12 mouse cellular contexts compared by ENCODE assay signal in the genomic region with DNA sequence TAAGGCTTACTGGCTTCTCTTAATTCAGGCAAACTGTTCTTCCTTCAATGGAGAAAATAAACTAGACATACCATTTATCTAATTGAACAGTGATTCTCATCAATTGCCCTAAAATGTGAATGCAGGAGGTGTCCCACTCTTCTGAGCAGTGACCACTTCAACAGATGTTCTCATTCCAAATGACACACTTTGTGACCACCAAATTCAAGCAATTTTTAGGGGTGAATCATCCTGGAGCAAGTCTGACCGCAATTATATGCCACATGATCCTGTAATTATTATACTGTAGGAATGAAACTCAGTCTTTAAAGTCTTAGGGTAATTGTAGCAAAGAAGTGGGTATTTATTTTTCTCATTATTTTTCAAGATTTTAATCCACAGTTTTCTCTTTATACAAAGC. TPM values are rescaled to one million over a fixed set of nuclear protein-coding genes. Genes with fewer than 3 reads are reported as not detected.
DNase-seq lines count a peak whose midpoint lies in the region; ATAC-seq lines count a peak whose summit lies in the region.
"Had no signal": no experiment of that assay in that cellular context is flagged by ENCODE, and none has a peak within 500 bp of the region (broad histone marks: within the 10 kb centered on the region; RNA-seq: fewer than 3 reads in every experiment).

No protein-coding gene starts in this region.

- DNase-seq in heart, postnatal 36 days, result no peak
- no peak for DNase-seq in lung, postnatal 10 days
- no peak for DNase-seq in gastrocnemius, postnatal 36 days
- DNase-seq: cerebellum, postnatal 10 days had no signal

- H3K4me3 ChIP-seq in heart, embryonic 14.5 days (ENCODE audit: control insufficient read depth in 1 of 2, insufficient read depth in 1 of 2, low read depth in 1 of 2, low read length in 2 of 2), result peak overlapping the region; percentile 18 to 49; a peak in 2 of 4 replicates
- peak overlapping the region; percentile 60 for H3K4me3 ChIP-seq in lung, embryonic 16.5 days (ENCODE audit: low read length)
- H3K4me3 ChIP-seq in intestine, embryonic 15.5 days (replicated peaks), result peak overlapping the region; percentile 11; the same call in 1 of the 2 replicates
- peak overlapping the region; percentile 46 for H3K4me3 ChIP-seq in stomach, embryonic 15.5 days (replicated peaks)
- H3K4me3 ChIP-seq: left cerebral cortex, adult 2 months had no signal

- intact Hi-C loops in heart, postnatal 36 days (cut with DNase I), result loop anchor here (2.0 kb wide), 1 partner anchor 53 kb away; no protein-coding TSS in a partner anchor
- intact Hi-C loops in gastrocnemius, postnatal 36 days (cut with DNase I), result loop anchor here (5.0 kb wide), 1 partner anchor 90 kb away; no protein-coding TSS in a partner anchor

- H3K4me2 ChIP-seq in heart, embryonic 14.5 days (ENCODE audit: low read length), result peak overlapping the region; percentile 91
- peak overlapping the region; percentile 76 for H3K4me2 ChIP-seq in lung, embryonic 16.5 days (ENCODE audit: low read depth, low read length)
- peak overlapping the region; percentile 73 for H3K4me2 ChIP-seq in intestine, embryonic 15.5 days (replicated peaks)
- H3K4me2 ChIP-seq in stomach, embryonic 15.5 days, result peak overlapping the region; percentile 72

- 85% methylated on average over 1 of the region's 1 CpGs for WGBS in heart, embryonic 14.5 days
- 59% methylated on average over 1 of the region's 1 CpGs for WGBS in lung, embryonic 16.5 days
- WGBS in intestine, embryonic 15.5 days, result 66% methylated on average over 1 of the region's 1 CpGs
- 63% methylated on average over 1 of the region's 1 CpGs for WGBS in stomach, embryonic 15.5 days

- no peak for ATAC-seq in heart, embryonic 14.5 days (ENCODE audit: insufficient number of reproducible peaks, insufficient read depth, low FRiP score, low read depth)
- no peak for ATAC-seq in lung, embryonic 16.5 days (ENCODE audit: low read depth)
- no peak for ATAC-seq in intestine, embryonic 15.5 days
- ATAC-seq in stomach, embryonic 15.5 days (ENCODE audit: insufficient read depth, low FRiP score, low read depth), result no peak
- ATAC-seq in CD4-positive, CD25-positive, alpha-beta regulatory T cell, adult 4 months, result no peak
- ATAC-seq: inflammation-experienced regulatory T-cells, adult 6 months had no signal

- peaks cover 5% of the 10 kb centered on the region; the same call in 1 of the 2 replicates for H3K36me3 ChIP-seq in heart, embryonic 14.5 days (ENCODE audit: control insufficient read depth, insufficient read depth, low read length)
- H3K36me3 ChIP-seq in lung, embryonic 16.5 days (ENCODE audit: control insufficient read depth, insufficient read depth, low read length), result peaks cover 6% of the 10 kb centered on the region; the same call in 1 of the 2 replicates
- H3K36me3 ChIP-seq in intestine, embryonic 15.5 days, result no peaks in the 10 kb centered on the region
- 0 out of 2 replicates have a peak, but pooled peaks cover 2% of the 10 kb centered on the region for H3K36me3 ChIP-seq in stomach, embryonic 15.5 days

- no peaks in the 10 kb centered on the region for H3K9me3 ChIP-seq in heart, embryonic 14.5 days (ENCODE audit: control insufficient read depth, low read length)
- no peaks in the 10 kb centered on the region for H3K9me3 ChIP-seq in lung, embryonic 16.5 days (ENCODE audit: control insufficient read depth, low read length)
- no peaks in the 10 kb centered on the region for H3K9me3 ChIP-seq in intestine, embryonic 15.5 days
- H3K9me3 ChIP-seq in stomach, embryonic 15.5 days, result no peaks in the 10 kb centered on the region

- H3K27ac ChIP-seq in heart, embryonic 14.5 days (replicated peaks in 1 of 2; ENCODE audit: control insufficient read depth in 1 of 2, insufficient read depth in 1 of 2, low read depth in 2 of 2, low read length in 2 of 2), result no peak overlapping the region
- H3K27ac ChIP-seq in lung, embryonic 16.5 days (ENCODE audit: low read length), result no peak overlapping the region
- H3K27ac ChIP-seq in intestine, embryonic 15.5 days, result no peak overlapping the region
- H3K27ac ChIP-seq in stomach, embryonic 15.5 days, result no peak overlapping the region
- H3K27ac ChIP-seq: left cerebral cortex, adult 2 months had no signal

- 0 out of 2 replicates have a peak overlapping the region, but pooled peaks have one; percentile 3 for H3K9ac ChIP-seq in heart, embryonic 14.5 days (ENCODE audit: low read length)
- no peak overlapping the region for H3K9ac ChIP-seq in lung, embryonic 16.5 days (ENCODE audit: low read length)
- H3K9ac ChIP-seq in intestine, embryonic 15.5 days, result no peak overlapping the region
- no peak overlapping the region for H3K9ac ChIP-seq in stomach, embryonic 15.5 days

- no peaks in the 10 kb centered on the region for H3K27me3 ChIP-seq in heart, embryonic 14.5 days (ENCODE audit: control insufficient read depth, insufficient read depth, low read length)
- H3K27me3 ChIP-seq in lung, embryonic 16.5 days (ENCODE audit: control insufficient read depth, insufficient read depth, low read depth, low read length), result no peaks in the 10 kb centered on the region; the same call in 1 of the 2 replicates
- no peaks in the 10 kb centered on the region for H3K27me3 ChIP-seq in intestine, embryonic 15.5 days (replicated peaks)
- no peaks in the 10 kb centered on the region for H3K27me3 ChIP-seq in stomach, embryonic 15.5 days (replicated peaks)
- H3K27me3 ChIP-seq: CH12.LX had no signal

- no peaks in the 10 kb centered on the region; a peak in 2 of 4 replicates for H3K4me1 ChIP-seq in heart, embryonic 14.5 days (ENCODE audit: control insufficient read depth in 2 of 2, insufficient read depth in 2 of 2, low read length in 2 of 2)
- H3K4me1 ChIP-seq in lung, embryonic 16.5 days (replicated peaks; ENCODE audit: control insufficient read depth, insufficient read depth, low read length), result peaks cover 5% of the 10 kb centered on the region
- 0 out of 2 replicates have a peak, but pooled peaks cover 4% of the 10 kb centered on the region for H3K4me1 ChIP-seq in intestine, embryonic 15.5 days (replicated peaks)
- H3K4me1 ChIP-seq in stomach, embryonic 15.5 days, result peaks cover 4% of the 10 kb centered on the region; the same call in 1 of the 2 replicates

RNA-seq across cellular contexts. Expression of a gene that starts 2.7 kb away (rescaled TPM):
- polyA plus RNA-seq in heart, embryonic 14.5 days (2014; fragmentation: Nextera tagmentation; extraction: Ambion mirVana), result 302 and 373 TPM in 2 replicates
- 100 to 1,000 TPM; 137 to 156 TPM for total RNA-seq in heart, postnatal 36 days (2021)
- polyA plus RNA-seq in lung, embryonic 16.5 days (2015; fragmentation: Nextera tagmentation; extraction: Ambion mirVana), result 771 and 862 TPM in 2 replicates
- polyA plus RNA-seq in intestine, embryonic 15.5 days (2015; fragmentation: Nextera tagmentation; extraction: Ambion mirVana), result 472 and 528 TPM in 2 replicates
- polyA plus RNA-seq in stomach, embryonic 15.5 days (2015; fragmentation: Nextera tagmentation; extraction: Ambion mirVana), result 740 and 755 TPM in 2 replicates
- polyA plus RNA-seq in CD4-positive, CD25-positive, alpha-beta regulatory T cell, adult 4 months (2017; shearing (Covaris generic)), result under 1 TPM in 1 of 2 experiments, not detected in 1; 0.14 TPM
- total RNA-seq in gastrocnemius, postnatal 36 days (2021), result 100 to 1,000 TPM; 437 to 544 TPM
- total RNA-seq: CH12.LX had no signal

Comparison
In these comparisons a context has a peak if more than half of its experiments do, and no peak if none do; other contexts are left out.
1. RNA of a gene that starts 2.7 kb away (polyA plus RNA-seq): 771 to 862 TPM in lung, embryonic 16.5 days, 740 to 755 TPM in stomach, embryonic 15.5 days, 472 to 528 TPM in intestine, embryonic 15.5 days and 302 to 373 TPM in heart, embryonic 14.5 days; 0.14 TPM in CD4-positive, CD25-positive, alpha-beta regulatory T cell, adult 4 months; every median in the first group is over 100 times any median in the second.
2. Peak in every context shown above with its lines, with median percentiles within 50 percentile points of each other: H3K4me2 ChIP-seq and H3K4me3 ChIP-seq.